Mouse (Mus musculus) ZHBTc4 (cell line): ENCODE measurements around the gene Akap13.

ENCODE experiments used
- DNase-seq: peaks from one replicate; pipeline ENCODE4 v3.0.0-alpha.2; 2011; ENCODE audit warnings: low read depth, low spot score

Akap13 gene

GRCm38 (mm10) chr7:75460290-75460689 is 5.0 kb downstream of the Akap13 start:
- no peak for DNase-seq

DNA sequence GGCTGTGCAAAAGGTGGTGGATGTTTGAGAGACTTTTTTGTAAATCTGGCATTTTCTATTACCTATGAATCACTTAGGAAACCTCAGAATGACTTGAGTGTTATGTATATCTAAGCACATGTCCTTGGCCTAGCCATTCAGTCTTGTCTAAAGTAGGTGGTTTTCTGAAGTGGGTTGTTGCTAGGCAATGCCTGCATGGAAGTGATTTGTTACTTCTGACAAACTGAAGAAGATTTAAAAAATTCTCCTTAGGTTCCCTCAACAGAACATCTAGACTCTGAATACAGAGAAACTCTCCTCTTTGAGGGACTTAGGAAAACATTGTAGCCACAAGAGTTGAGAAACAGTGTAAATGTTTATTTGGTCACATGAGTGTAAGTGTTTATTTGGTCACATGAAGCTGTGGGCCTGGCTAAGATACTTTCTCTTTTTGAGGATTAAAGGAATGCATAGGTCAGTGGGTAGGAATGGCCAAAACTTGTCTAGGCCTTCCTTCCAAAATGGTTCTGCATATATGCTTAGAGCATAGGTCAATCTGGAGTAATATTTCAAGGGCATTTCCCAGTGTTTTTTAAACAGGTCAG is 8.3 kb downstream of the Akap13 start:
- DNase-seq, result no peak

- no peak for DNase-seq
Observed at GRCm38 (mm10) chr7:75467791-75468190, 12.5 kb downstream of the Akap13 start.

DNA sequence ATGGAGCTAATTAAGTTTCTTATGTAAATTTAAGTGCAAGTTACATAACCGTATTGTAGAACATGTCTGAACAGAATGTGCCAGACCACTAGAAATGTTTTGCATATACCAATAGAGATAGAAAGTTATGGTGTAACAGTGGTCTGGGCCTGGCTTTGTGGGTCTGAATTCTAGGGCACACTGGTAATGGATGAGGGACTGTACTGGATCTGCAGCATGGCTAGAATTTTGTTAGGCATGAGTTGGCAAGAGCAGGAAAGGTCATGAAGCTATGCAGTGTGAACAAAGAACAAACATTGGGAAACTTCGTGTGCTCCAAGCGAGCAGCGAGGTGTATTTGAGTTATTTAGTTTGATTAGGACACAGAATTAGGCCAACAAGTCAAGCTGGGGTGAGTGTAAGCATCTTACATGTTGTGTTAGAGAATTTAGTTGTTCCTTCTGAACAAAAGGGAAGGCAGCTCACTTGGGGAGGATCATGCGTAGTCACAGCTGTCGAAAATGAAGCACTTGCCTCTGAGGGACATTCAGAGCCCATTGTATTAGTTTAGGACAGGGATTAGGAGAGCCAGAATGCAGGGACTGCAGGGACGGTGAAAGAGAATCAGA is 15.1 kb downstream of the Akap13 start:
- DNase-seq, result no peak

GRCm38 (mm10) chr7:75472316-75473195 is 17.2 kb downstream of the Akap13 start:
- no peak for DNase-seq

- no peak for DNase-seq
Observed at GRCm38 (mm10) chr7:75473294-75473693, 18.0 kb downstream of the Akap13 start.

- DNase-seq, result no peak
Observed at GRCm38 (mm10) chr7:75474064-75474463, 18.7 kb downstream of the Akap13 start.

- no peak for DNase-seq
Observed at GRCm38 (mm10) chr7:75474564-75475150, 19.3 kb downstream of the Akap13 start.

- DNase-seq, result no peak
Observed at GRCm38 (mm10) chr7:75478060-75478459, 22.7 kb downstream of the Akap13 start.

- DNase-seq, result no peak
Observed at GRCm38 (mm10) chr7:75480721-75481426, 25.5 kb downstream of the Akap13 start.

DNA sequence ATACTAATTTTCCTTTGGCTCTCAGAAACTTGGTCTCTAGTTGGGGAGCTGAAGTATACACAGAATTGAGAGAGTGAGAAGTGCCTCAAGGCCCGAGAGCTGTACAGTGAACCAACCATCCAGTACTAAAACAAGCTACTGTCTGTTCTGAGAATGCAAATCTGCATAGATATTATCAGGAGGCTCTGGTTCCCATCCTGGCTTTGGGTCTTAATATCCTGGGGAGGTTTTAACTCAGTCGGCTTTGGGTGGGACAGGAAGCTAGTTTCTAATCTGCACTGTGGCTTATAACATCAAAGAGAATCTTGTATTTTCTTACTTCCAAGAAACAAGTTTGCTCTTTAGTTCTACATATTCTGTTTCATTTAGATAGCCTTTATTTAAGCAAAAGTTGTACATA is 30.7 kb downstream of the Akap13 start:
- DNase-seq, result no peak

- no peak for DNase-seq
Observed at GRCm38 (mm10) chr7:75495941-75496441, 40.7 kb downstream of the Akap13 start.

- DNase-seq, result no peak
Observed at GRCm38 (mm10) chr7:75498627-75499026, 43.3 kb downstream of the Akap13 start.

- no peak for DNase-seq
Observed at GRCm38 (mm10) chr7:75499271-75499670, 43.9 kb downstream of the Akap13 start.

- DNase-seq, result no peak
Observed at GRCm38 (mm10) chr7:75500164-75500563, 44.8 kb downstream of the Akap13 start.

DNA sequence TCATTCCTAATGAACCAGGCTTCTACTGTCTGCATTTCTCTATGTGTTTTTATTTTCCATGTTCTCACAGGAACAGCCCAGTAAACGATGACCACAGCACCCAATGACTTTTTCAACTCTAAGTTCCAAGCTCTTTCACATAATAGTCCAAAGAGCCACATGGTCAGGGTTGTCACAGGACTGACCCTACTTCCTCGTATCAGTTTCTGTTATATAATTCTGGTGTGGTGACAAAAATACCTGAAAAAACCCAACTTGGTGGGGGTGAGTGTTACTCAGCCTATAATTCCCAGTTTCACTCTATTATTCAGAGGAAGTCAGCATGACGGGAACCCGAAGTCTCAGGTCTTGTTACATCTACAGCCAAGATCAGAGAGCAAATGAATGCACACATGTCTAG is 45.5 kb downstream of the Akap13 start:
- no peak for DNase-seq

- no peak for DNase-seq
Observed at GRCm38 (mm10) chr7:75504524-75504923, 49.2 kb downstream of the Akap13 start.

GRCm38 (mm10) chr7:75506628-75507027 is 51.3 kb downstream of the Akap13 start:
- no peak for DNase-seq

- DNase-seq, result no peak
Observed at GRCm38 (mm10) chr7:75509085-75509873, 53.9 kb downstream of the Akap13 start.

DNA sequence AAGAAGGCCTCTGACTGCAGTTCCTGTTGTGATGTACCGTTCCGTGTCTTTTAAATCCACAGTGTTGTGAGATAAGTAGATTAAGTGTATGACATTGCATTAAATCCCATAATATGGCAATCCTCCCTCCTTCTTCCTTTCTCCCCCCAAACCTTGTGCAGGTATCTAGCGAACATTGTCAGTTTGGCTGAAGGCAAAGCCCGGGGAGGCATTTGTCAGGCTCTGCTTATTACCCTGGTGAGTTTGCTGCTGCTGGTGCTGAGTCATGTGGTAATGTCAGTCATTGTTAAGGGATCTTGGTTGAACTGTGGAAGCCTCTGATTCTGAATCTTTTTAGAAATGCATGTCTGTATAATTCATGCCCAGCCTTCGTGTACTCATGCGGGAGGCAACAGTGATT is 60.1 kb downstream of the Akap13 start:
- no peak for DNase-seq
